Mouse (Mus musculus) macrophage (primary cell): ENCODE measurements around the gene Zbtb16. TPM values are rescaled to one million over a fixed set of nuclear protein-coding genes. Genes with fewer than 3 reads are reported as not detected.

ENCODE experiments used
- H3K27ac ChIP-seq: fragments of 350-480 bp; formaldehyde crosslinking; 2 replicates; pipeline ENCODE4 v1.9.0; 2021
- H3K36me3 ChIP-seq: fragments of 350-480 bp; formaldehyde crosslinking; 2 replicates; pipeline ENCODE4 v1.9.0; 2021; ENCODE audit errors: inconsistent target
- H3K4me3 ChIP-seq: fragments of 350-480 bp; formaldehyde crosslinking; 2 replicates; pipeline ENCODE4 v1.9.0; 2021; ENCODE audit errors: inconsistent target
- H3K79me2 ChIP-seq: fragments of 350-480 bp; formaldehyde crosslinking; 2 replicates; pipeline ENCODE4 v1.9.0; 2021; ENCODE audit errors: inconsistent target
- WGBS: methylation state at CpG from one replicate; pipeline ENCODE4 v1.1.7; 2026; ENCODE audit warnings: inconsistent platforms; ENCODE audit not compliant: missing documents; 5-methylcytosine and 5-hydroxymethylcytosine counted together
- polyA plus RNA-seq: library from polyadenylated mRNA; stranded (reverse); fragments of 250-400 nt; gene quantifications from 3 replicates; pipeline ENCODE4 v1.2.4, GENCODE M21; 2018; ENCODE audit warnings: inconsistent platforms

Zbtb16 gene
- polyA plus RNA-seq, 1 experiment from 2014 or later: 0.62 TPM

DNA sequence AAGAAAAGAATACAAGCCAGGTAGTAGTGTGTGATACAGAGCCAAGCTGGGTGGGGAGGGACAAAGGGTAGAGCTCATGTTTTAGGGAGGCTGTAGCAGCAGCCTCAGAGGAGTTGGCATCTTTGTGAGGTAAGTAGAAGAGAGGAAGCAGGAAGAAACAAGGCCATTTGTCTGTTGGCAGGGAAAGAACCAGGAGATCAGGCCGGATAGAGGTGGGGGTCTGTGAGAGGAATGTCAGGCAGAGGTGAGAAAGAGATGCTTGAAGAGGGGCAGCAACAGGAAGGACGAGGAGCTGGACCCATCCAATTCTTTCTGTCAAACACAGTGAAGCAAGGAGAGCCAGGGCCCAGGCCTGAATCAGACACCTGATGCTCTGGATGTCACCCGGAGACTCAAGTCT is 114.8 kb downstream of the Zbtb16 start:
- no peak overlapping the region for H3K4me3 ChIP-seq
- H3K27ac ChIP-seq: no peak overlapping the region
- H3K36me3 ChIP-seq: no peaks in the 10 kb centered on the region
- H3K79me2 ChIP-seq: no peaks in the 10 kb centered on the region
- 94% methylated on average over 3 of the region's 3 CpGs for WGBS

DNA sequence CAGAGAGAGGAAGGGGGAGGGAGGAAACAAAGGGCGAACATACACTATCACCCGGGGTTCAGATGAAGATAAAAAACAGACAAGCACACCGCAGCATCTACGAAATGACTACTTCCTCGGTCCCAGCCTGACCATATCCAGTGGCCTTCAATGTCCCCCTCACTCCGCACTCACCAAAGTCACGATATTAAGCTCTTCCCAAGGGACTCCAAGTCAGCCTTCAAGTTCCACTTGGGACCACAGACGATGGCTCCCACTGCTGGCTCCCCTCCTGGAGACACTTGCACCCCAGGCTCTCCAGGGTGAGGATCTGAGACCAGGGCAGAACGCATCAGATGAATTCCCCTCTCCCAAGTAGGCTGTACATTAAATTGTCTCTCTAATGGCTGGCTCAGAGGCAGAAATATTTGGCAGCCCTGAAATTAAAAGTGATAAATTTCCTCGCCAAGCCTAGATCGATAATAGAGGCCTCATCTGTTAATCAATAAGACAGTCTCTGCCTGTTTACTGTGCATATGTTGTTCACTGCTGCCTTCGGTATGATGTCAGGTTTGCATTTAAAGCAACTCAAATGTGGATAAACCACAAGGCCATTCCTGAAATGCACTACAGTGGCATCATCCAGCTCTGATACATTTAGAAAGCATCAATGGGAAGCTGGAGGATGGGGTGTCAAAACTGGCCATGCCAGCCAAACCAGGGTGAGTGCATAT is 115.6 kb downstream of the Zbtb16 start:
- H3K4me3 ChIP-seq: no peak overlapping the region
- 92% methylated on average over 12 of the region's 12 CpGs for WGBS
- no peaks in the 10 kb centered on the region for H3K36me3 ChIP-seq
- H3K27ac ChIP-seq: no peak overlapping the region
- H3K79me2 ChIP-seq: no peaks in the 10 kb centered on the region

DNA sequence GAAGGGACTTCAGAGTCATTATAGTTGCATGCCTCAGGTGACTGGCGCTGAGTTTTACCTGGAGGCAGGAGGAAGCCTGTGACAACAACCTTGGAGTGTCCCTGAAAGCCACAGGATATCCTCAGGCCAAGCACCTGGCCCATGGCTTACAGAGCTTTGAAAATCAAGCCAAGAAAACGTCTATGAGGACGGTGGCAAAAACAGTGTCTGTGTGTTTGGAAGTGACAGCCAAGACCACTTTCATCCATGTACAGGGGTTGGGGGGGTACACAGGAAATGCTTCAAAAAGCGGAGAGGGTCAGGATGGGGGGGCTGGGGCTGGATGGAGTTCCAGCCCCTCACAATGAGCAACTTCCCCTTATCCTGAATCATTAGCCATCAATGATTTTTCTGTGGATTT is 116.4 kb downstream of the Zbtb16 start:
- Histone ChIP-seq H3K36me3 (no peaks in the 10 kb centered on the region), H3K4me3 (no peak overlapping the region), H3K79me2 (no peaks in the 10 kb centered on the region), H3K27ac (no peak overlapping the region)
- 73% methylated on average over 4 of the region's 4 CpGs for WGBS

DNA sequence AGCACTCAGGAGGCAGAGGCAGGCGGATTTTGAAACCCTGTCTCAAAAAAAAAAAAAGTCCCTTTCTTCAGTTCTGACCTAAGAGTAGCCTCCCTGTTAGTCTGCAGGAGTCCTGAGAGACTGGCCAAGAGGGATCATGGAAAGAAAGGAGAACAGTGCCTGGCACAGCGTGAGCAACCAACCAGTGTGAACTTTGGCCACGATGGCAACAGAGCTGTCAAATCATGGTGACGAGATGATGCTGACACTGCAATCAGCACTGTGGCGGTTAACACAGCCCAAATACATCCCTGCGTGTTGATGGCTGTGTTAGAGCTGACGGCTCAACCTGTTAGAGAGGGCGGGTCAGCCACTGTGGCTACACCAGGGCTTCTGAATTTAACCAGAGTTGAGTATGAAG is 119.5 kb downstream of the Zbtb16 start:
- Histone ChIP-seq H3K36me3 (no peaks in the 10 kb centered on the region), H3K79me2 (no peaks in the 10 kb centered on the region), H3K27ac (no peak overlapping the region), H3K4me3 (no peak overlapping the region)
- WGBS: 88% methylated on average over 8 of the region's 8 CpGs

DNA sequence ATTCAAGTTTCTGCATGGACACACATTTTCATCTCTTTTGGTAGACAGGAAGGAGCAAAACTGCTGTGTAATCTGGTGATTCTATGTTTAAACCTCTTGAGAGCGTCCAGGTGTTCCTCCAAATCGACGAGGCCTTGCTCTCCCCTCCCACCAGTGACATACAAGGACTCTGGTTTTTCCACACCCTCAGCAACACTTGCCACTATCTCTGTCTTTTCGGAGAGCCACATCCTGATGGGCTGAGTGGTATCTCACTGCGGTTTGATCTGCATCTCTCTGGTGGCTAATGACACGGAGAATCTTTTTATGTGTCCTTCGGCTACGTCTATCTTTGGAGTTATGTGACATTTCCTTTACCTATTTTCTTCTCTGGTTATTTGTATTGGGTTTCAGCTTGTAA is 121.0 kb downstream of the Zbtb16 start:
- WGBS: 80% methylated on average over 8 of the region's 8 CpGs
- H3K4me3 ChIP-seq: no peak overlapping the region
- no peaks in the 10 kb centered on the region for H3K79me2 ChIP-seq
- no peaks in the 10 kb centered on the region for H3K36me3 ChIP-seq
- no peak overlapping the region for H3K27ac ChIP-seq

DNA sequence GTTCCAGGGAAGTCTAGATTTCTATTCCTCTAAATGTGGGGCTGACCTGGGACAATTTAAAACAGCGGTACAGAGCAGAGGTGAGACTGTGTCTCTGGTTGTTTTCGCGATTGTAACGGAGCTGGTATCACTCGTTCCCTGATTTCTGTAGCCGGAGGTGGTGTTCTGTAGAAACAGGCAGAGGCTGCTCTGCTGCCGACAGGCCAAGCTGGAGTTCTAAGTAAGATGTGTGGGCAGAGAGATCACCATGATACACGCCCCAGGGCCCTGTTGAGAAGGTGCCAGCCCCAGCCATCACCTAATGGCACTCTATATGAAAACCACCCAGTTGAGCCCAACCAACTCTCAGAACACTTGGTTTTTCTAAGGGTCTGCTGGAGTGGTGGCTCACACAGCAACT is 122.2 kb downstream of the Zbtb16 start:
- no peak overlapping the region for H3K27ac ChIP-seq
- no peak overlapping the region for H3K4me3 ChIP-seq
- H3K79me2 ChIP-seq: no peaks in the 10 kb centered on the region
- 97% methylated on average over 8 of the region's 8 CpGs for WGBS
- no peaks in the 10 kb centered on the region for H3K36me3 ChIP-seq

DNA sequence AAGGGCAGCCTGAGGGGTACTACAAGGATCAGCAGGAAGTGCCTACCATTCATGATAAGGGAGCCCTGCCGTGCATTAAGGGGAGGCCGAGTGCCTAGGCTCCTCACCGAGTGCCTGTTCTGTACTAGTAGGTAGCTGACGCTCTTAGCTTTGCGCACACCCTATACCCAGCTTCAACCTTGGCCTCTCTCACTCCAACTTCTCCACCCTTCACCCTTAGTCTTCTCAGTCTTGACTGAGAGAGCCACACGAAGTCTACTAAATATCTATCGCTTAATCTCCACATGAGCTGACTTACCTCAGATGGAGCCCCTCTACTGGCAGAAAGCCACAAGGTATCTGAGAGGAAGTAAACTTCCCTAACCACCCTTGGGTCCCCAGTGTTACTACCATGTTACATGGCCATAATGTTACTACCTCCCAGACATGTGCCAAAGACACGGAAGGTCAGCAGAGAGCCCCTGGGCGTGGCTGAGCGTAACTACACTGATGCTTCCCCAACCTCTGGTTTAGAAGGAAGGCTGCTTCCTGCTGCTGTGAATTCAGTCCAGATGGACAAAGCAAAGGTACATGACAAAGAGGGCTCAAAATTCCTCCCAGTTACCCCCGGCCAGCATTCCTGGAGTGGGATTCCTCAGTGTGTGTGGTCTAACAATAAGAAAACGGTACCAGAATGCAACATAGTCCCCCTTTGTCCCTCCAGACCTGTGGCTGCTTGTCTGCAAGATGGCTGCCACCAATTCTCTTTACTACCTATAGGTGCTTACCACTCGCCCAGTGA is 122.8 kb downstream of the Zbtb16 start:
- Histone ChIP-seq H3K27ac (no peak overlapping the region), H3K4me3 (no peak overlapping the region), H3K36me3 (no peaks in the 10 kb centered on the region), H3K79me2 (no peaks in the 10 kb centered on the region)
- WGBS: 79% methylated on average over 13 of the region's 13 CpGs

DNA sequence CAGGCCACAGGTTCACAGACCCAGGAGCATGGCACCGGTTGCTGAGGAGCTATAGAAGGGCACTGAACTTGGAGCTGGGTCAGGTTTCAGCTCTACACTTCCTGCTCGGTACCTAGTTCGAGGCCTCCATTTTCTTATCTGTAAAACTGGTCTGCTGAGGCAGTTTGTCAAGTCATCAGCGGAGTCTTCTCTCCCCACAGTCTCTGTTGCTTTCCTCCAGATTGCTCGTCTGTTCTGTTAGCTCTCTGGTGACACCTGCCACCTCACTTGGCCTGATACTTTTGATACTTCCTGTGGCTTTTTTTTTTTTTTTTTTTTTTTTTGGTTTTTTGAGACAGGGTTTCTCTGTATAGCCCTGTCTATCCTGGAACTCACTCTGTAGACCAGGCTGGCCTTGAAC is 124.2 kb downstream of the Zbtb16 start:
- Histone ChIP-seq H3K4me3 (no peak overlapping the region), H3K27ac (no peak overlapping the region), H3K79me2 (no peaks in the 10 kb centered on the region), H3K36me3 (no peaks in the 10 kb centered on the region)
- 68% methylated on average over 5 of the region's 5 CpGs for WGBS

DNA sequence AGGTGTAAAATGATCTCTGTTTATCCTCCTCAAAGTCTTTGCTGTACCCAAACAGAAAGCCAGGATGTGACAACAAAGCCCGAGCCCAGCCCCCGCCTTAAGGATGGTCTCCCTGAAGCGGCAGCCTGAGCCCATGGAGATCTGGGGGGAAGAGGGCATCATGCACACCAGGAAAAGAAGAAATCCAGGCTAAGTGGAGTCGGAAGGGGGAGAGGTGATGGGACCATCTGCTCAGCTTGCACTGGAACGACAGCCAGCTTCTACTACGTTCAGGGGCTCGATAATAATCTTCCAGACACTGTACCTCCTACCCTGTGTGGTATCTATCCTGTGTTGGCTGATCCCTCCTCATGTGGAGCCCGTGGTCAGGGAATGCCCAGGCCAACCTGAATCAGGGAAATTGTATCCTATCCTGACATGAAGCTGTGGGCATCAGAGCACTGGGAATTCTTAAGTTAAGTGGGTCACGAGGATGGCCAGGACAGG is 124.7 kb downstream of the Zbtb16 start:
- Histone ChIP-seq H3K36me3 (no peaks in the 10 kb centered on the region), H3K79me2 (no peaks in the 10 kb centered on the region), H3K4me3 (no peak overlapping the region), H3K27ac (no peak overlapping the region)
- 91% methylated on average over 9 of the region's 9 CpGs for WGBS

DNA sequence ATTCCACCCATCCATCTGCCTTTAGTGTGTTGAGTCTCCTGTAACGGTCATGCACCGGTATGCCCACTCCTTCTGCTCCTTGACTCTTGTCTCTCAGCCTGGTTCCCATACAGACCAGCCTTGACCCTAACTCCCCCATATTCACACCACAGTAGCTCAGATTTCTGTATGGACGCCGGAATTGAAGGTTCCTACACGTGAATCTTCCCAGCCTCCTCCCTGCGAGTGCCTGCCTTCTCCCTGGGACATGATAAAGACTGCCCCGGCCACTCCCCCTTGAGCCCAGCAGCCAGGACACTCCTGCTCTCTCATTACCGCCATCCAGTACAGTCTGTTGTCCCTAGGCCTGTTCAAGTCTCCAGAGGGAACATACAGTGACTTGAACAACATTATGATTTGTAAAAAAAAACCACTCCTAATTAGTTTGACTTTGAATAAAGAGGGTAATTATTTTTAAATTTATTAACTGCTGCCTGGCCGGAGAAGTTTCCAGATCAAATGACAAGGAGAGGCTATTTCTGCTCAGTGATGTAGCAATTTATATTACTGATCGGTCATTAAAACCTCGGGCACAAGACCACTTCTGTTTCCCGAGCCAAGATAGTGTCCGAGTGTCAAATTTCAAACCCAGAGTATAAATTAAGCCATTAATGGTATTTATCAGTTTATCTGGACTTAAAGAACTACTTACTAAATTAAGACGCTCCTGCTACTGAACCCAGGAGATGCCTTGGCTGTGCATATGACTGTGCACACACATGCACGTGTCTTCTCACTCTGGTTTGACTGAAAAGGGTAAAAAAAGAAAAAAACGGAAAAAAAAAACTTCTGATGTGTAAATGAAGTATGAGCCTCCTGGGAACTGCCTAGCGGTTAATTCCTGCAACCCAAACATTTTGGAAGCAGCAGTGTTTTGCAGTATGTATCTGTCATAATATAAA is 125.4 kb downstream of the Zbtb16 start:
- Histone ChIP-seq H3K36me3 (no peaks in the 10 kb centered on the region), H3K79me2 (no peaks in the 10 kb centered on the region), H3K27ac (no peak overlapping the region), H3K4me3 (no peak overlapping the region)
- 87% methylated on average over 17 of the region's 17 CpGs for WGBS

DNA sequence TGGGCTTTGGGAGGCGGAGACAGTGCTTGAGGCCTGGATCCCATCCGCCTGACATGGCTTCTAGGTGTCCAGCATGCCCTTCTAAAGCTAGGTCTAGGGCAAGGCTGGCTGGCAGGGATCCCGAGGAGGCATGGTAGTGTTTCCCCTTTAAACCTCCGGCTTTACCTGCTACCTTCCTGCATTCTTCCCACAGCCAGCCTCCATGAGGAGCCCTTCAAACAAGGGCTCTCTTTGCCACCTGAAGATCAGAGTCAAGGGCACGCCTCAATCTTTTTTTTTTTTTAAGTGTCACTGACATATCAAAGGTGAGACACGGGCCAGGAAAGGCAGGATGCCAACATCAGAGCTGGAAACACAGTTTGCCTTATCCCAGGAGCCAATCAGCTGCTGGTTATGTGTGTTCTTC is 128.2 kb downstream of the Zbtb16 start:
- H3K27ac ChIP-seq: no peak overlapping the region
- H3K4me3 ChIP-seq: no peak overlapping the region
- H3K36me3 ChIP-seq: no peaks in the 10 kb centered on the region
- WGBS: 64% methylated on average over 6 of the region's 6 CpGs
- H3K79me2 ChIP-seq: no peaks in the 10 kb centered on the region

DNA sequence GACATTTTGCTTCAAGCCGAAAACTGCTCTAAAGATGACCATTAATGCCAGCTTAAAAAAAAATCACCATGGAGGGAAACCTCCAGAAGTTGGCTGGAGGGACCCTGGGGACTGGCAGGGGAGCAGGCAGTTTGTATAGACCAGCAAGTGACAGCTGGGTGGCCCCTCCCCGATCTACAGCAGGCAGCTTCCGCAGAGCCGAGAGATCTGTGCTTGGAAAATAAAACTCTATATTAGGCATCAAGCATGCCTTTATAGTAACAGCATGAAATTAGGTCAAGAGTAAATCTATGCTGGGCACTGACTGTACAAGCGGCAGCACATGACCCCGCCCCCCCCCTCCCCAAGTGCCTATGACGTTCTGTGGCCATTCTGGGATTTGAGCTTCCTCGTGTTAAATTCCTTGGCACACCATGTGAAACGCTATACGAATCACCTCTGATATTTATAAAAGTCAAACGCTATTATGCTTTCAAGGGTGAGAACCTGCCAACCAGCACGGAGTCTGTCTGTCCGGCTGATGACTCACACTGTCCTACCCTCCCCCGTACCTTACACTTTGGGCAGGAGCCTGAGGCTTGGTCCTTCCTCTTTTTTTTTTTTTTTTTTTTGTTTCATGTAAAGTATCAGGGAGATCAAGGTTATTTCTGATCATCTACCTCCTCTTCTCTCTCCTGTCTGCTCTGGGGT is 128.7 kb downstream of the Zbtb16 start:
- no peak overlapping the region for H3K27ac ChIP-seq
- H3K36me3 ChIP-seq: no peaks in the 10 kb centered on the region
- no peak overlapping the region for H3K4me3 ChIP-seq
- WGBS: 32% methylated on average over 13 of the region's 14 CpGs
- H3K79me2 ChIP-seq: no peaks in the 10 kb centered on the region

DNA sequence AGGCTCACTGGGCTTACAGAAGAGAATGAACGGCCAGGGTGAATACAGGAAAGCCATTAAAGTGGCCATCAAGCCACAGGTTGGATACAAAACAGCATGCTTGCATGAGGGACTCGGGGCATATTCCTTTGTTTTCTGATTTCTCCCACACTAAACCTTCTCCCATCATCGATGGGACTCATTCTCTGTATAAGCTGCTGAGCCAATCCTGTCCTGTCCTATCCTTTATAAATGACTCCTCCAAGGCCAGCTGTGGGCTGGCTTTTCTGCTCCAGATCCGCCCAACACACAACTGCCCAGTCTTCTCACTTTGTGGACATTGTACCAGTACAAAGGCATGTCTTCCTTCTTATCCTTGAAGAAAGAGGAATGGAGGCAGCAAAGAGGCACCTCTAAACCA is 134.7 kb downstream of the Zbtb16 start:
- Histone ChIP-seq H3K27ac (no peak overlapping the region), H3K4me3 (no peak overlapping the region), H3K79me2 (no peaks in the 10 kb centered on the region), H3K36me3 (no peaks in the 10 kb centered on the region)
- 88% methylated on average over 4 of the region's 4 CpGs for WGBS

DNA sequence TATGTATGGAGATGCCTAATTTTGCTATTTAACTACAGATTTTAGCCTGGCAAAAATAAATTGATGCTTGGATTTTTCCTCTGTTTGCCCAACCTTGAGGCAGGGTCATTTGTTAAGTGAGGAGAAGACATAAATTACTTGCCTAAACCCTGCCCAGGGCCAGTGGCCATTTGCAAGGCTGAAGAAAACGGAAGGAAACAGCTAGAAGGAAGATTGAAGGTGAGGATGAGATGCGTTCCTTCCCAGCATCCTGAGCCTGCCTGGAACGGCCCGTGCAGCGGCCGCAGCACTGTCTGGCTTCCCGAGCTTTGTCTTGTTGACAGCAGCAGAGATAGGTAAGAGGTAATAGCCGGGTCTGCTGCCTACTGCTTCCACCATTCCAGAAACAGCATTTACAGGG is 135.2 kb downstream of the Zbtb16 start:
- H3K36me3 ChIP-seq: no peaks in the 10 kb centered on the region
- 86% methylated on average over 8 of the region's 8 CpGs for WGBS
- no peak overlapping the region for H3K4me3 ChIP-seq
- H3K79me2 ChIP-seq: no peaks in the 10 kb centered on the region
- no peak overlapping the region for H3K27ac ChIP-seq
